Mouse (Mus musculus) layer of hippocampus, adult 11-12 months (tissue): ENCODE measurements around the gene Ece1.
"Not testable (repeated sequence)": the region's sequence is repeated elsewhere in the genome, so short reads cannot be mapped to it uniquely, and the experiment has no call there.

Source experiments
- DNase-seq: peaks from one replicate; pipeline ENCODE4 v3.0.0; 2022; ENCODE audit warnings: low spot score

The Ece1 gene

GRCm38 (mm10) chr4:137941871-137942781 is 80.1 kb downstream of the Ece1 start:
- DNase-seq: peak; percentile 30

GRCm38 (mm10) chr4:137942782-137943486 is 80.9 kb downstream of the Ece1 start:
- peak; percentile 28 for DNase-seq

- no peak for DNase-seq
These were observed 81.5 kb downstream of the Ece1 start for GRCm38 (mm10) chr4:137943540-137943939.

GRCm38 (mm10) chr4:137945376-137945775 is 83.3 kb downstream of the Ece1 start:
- DNase-seq: no peak

- no peak for DNase-seq
These were observed 84.4 kb downstream of the Ece1 start for GRCm38 (mm10) chr4:137946419-137946818.

- peak; percentile 76 for DNase-seq
These were observed 90.8 kb downstream of the Ece1 start for GRCm38 (mm10) chr4:137952840-137953239.

- DNase-seq: no peak
These were observed 92.1 kb downstream of the Ece1 start for GRCm38 (mm10) chr4:137954184-137954583.

GRCm38 (mm10) chr4:137954926-137955396 is 92.9 kb downstream of the Ece1 start:
- no peak for DNase-seq

- DNase-seq: no peak
These were observed 94.2 kb downstream of the Ece1 start for GRCm38 (mm10) chr4:137956260-137956659.

GRCm38 (mm10) chr4:137959889-137960665 is 98.0 kb downstream of the Ece1 start:
- no peak for DNase-seq

GRCm38 (mm10) chr4:137960757-137961156 is 98.7 kb downstream of the Ece1 start:
- DNase-seq: no peak

- DNase-seq: no peak
These were observed 100.8 kb downstream of the Ece1 start for GRCm38 (mm10) chr4:137962643-137963350.

- DNase-seq: no peak
These were observed 101.4 kb downstream of the Ece1 start for GRCm38 (mm10) chr4:137963431-137963830.

- peak; percentile 87 for DNase-seq
These were observed 102.0 kb downstream of the Ece1 start for GRCm38 (mm10) chr4:137963881-137964584.

- DNase-seq: no peak
These were observed 102.5 kb downstream of the Ece1 start for GRCm38 (mm10) chr4:137964585-137964930.

GRCm38 (mm10) chr4:137968203-137968602 is 106.2 kb downstream of the Ece1 start:
- peak; percentile 75 for DNase-seq

GRCm38 (mm10) chr4:137970623-137971199 is 108.7 kb downstream of the Ece1 start:
- DNase-seq: not testable (repeated sequence)

- DNase-seq: not testable (repeated sequence)
These were observed 112.9 kb downstream of the Ece1 start for GRCm38 (mm10) chr4:137974856-137975432.

- DNase-seq: not testable (repeated sequence)
These were observed 117.1 kb downstream of the Ece1 start for GRCm38 (mm10) chr4:137979066-137979644.

GRCm38 (mm10) chr4:137982869-137983268 is 120.8 kb downstream of the Ece1 start:
- DNase-seq: no peak
